Mouse (Mus musculus): ENCODE data around the gene Carhsp1. TPM values are rescaled to one million over a fixed set of nuclear protein-coding genes. Genes with fewer than 3 reads are reported as not detected.

The Carhsp1 gene
- 42.3 TPM for polyA plus RNA-seq (2015; fragmentation: Illumina TruSeq; extraction: RNeasy Lipid Tissue Mini Kit (QIAGEN cat#74804); ENCODE audit: low read depth, low replicate concordance)

GRCm38 (mm10) chr16:8671551-8672349, at the start of gene Carhsp1:
Gene Carhsp1 (minus strand): TSS chr16:8672155.

GRCm38 (mm10) chr16:8680470-8680869, 8.5 kb upstream of the Carhsp1 start, which contains the start of gene Gm5767:
Gene Gm5767 (plus strand): TSS chr16:8680770.

GRCm38 (mm10) chr16:8637217-8638051, 34.5 kb downstream of the Carhsp1 start, which contains the start of the genes Pmm2 and Tmem186:
Gene Pmm2 (plus strand): TSS chr16:8637674.
Gene Tmem186 (minus strand): TSS chr16:8637712.

Other genes with a start within 250 kb of the Carhsp1 start
- gene Tmem114, start 247.0 kb downstream of the Carhsp1 start, polyA plus RNA-seq (2015; fragmentation: Illumina TruSeq; extraction: RNeasy Lipid Tissue Mini Kit (QIAGEN cat#74804); ENCODE audit: low read depth, low replicate concordance), result 0.98 TPM
- 27.8 TPM for gene Mettl22, start 201.4 kb downstream of the Carhsp1 start, polyA plus RNA-seq (2015; fragmentation: Illumina TruSeq; extraction: RNeasy Lipid Tissue Mini Kit (QIAGEN cat#74804); ENCODE audit: low read depth, low replicate concordance)
- 194 TPM for gene Abat, start 158.7 kb downstream of the Carhsp1 start, polyA plus RNA-seq (2015; fragmentation: Illumina TruSeq; extraction: RNeasy Lipid Tissue Mini Kit (QIAGEN cat#74804); ENCODE audit: low read depth, low replicate concordance)
- 28.0 TPM for gene Pmm2, start 34.5 kb downstream of the Carhsp1 start, polyA plus RNA-seq (2015; fragmentation: Illumina TruSeq; extraction: RNeasy Lipid Tissue Mini Kit (QIAGEN cat#74804); ENCODE audit: low read depth, low replicate concordance)
- 15.5 TPM for gene Tmem186, start 34.4 kb downstream of the Carhsp1 start, polyA plus RNA-seq (2015; fragmentation: Illumina TruSeq; extraction: RNeasy Lipid Tissue Mini Kit (QIAGEN cat#74804); ENCODE audit: low read depth, low replicate concordance)
- not detected for gene Gm5767, start 8.6 kb upstream of the Carhsp1 start, polyA plus RNA-seq (2015; fragmentation: Illumina TruSeq; extraction: RNeasy Lipid Tissue Mini Kit (QIAGEN cat#74804); ENCODE audit: low read depth, low replicate concordance)
- gene Usp7, start 120.2 kb upstream of the Carhsp1 start, polyA plus RNA-seq (2015; fragmentation: Illumina TruSeq; extraction: RNeasy Lipid Tissue Mini Kit (QIAGEN cat#74804); ENCODE audit: low read depth, low replicate concordance), result 92.4 TPM
- gene 1810013L24Rik, start 157.9 kb upstream of the Carhsp1 start, polyA plus RNA-seq (2015; fragmentation: Illumina TruSeq; extraction: RNeasy Lipid Tissue Mini Kit (QIAGEN cat#74804); ENCODE audit: low read depth, low replicate concordance), result 62.8 TPM

Data from brain, adult 10 weeks (tissue).